Mouse (Mus musculus) liver, adult 2 months (tissue): ENCODE results near the gene Hoxc6. TPM values are rescaled to one million over a fixed set of nuclear protein-coding genes. Genes with fewer than 3 reads are reported as not detected.

ENCODE experiments used
- DNase-seq: peaks from one replicate; pipeline ENCODE4 v3.0.0-alpha.2; 2011; ENCODE audit warnings: low read depth, low spot score; ENCODE audit errors: extremely low read depth
- H3K27ac ChIP-seq: fragments of 200-500 bp; replicated peaks from 2 replicates; pipeline ENCODE4 v1.5.1; 2012; ENCODE audit warnings: low read depth, mild to moderate bottlenecking, control low read depth, inconsistent platforms, low read length; ENCODE audit not compliant: insufficient read depth
- H3K27me3 ChIP-seq: fragments of 200-500 bp; 2 replicates; pipeline ENCODE4 v1.6.1; 2012; ENCODE audit warnings: mild to moderate bottlenecking, moderate library complexity, low read length, inconsistent platforms; ENCODE audit not compliant: control insufficient read depth, insufficient read depth
- H3K36me3 ChIP-seq: fragments of 200-500 bp; 2 replicates; pipeline ENCODE4 v1.6.1; 2012; ENCODE audit warnings: low read length, inconsistent platforms; ENCODE audit not compliant: control insufficient read depth, insufficient read depth
- H3K4me1 ChIP-seq: fragments of 200-500 bp; 2 replicates; pipeline ENCODE4 v1.6.1; 2011; ENCODE audit warnings: low read length; ENCODE audit not compliant: control insufficient read depth, insufficient read depth
- H3K4me3 ChIP-seq: fragments of 200-500 bp; 2 replicates; pipeline ENCODE4 v1.5.1; 2011; ENCODE audit warnings: low read depth, mild to moderate bottlenecking, control low read depth, low read length, moderate library complexity; ENCODE audit not compliant: insufficient read depth
- H3K79me2 ChIP-seq: fragments of 200-500 bp; 2 replicates; pipeline ENCODE4 v1.6.1; 2012; ENCODE audit warnings: inconsistent platforms, mild to moderate bottlenecking, low read length, moderate library complexity; ENCODE audit not compliant: control insufficient read depth, insufficient read depth
- H3K9ac ChIP-seq: fragments of 200-500 bp; 2 replicates; pipeline ENCODE4 v1.6.1; 2012; ENCODE audit warnings: low read depth, mild to moderate bottlenecking, control low read depth, inconsistent platforms, low read length
- CTCF ChIP-seq: fragments of 200-500 bp; IDR thresholded peaks from 2 replicates; pipeline ENCODE4 v1.5.1; 2011; ENCODE audit warnings: low read depth, low read length, control low read depth
- POLR2A ChIP-seq: fragments of 200-500 bp; IDR thresholded peaks from 2 replicates; pipeline ENCODE4 v1.6.1; 2011; ENCODE audit warnings: low read length, control low read depth; ENCODE audit not compliant: insufficient read depth; ENCODE audit errors: extremely low read depth
- WGBS: fragments of 180-500 bp; shearing (Covaris S2); methylation state at CpG from one replicate; pipeline ENCODE4 v1.1.7; 2018; 5-methylcytosine and 5-hydroxymethylcytosine counted together
- polyA plus RNA-seq: library from polyadenylated mRNA; depleted of rRNA; stranded (reverse); fragments of >200 nt; gene quantifications from 2 replicates; pipeline ENCODE4 v1.2.3, GENCODE M21; 2012
- total RNA-seq: library from RNA; depleted of rRNA; stranded (reverse); fragments of >200 nt; gene quantifications from 2 replicates; pipeline ENCODE4 v1.2.3, GENCODE M21; 2014

Hoxc6 gene
- total and polyA plus RNA-seq, 2 experiments = not detected

GRCm38 (mm10) chr15:103034043-103034806 lies 36.2 kb downstream of the Hoxc6 start:
- H3K79me2 ChIP-seq = no peaks in the 10 kb centered on the region
- no peaks in the 10 kb centered on the region for H3K4me1 ChIP-seq
- no peak for DNase-seq
- no peak overlapping the region for H3K4me3 ChIP-seq
- H3K27ac ChIP-seq = no peak overlapping the region
- TF ChIP-seq CTCF (no peak), POLR2A (no peak)
- peaks cover 34% of the 10 kb centered on the region; the same call in 1 of the 2 replicates for H3K27me3 ChIP-seq
- H3K36me3 ChIP-seq = no peaks in the 10 kb centered on the region
- H3K9ac ChIP-seq = no peak overlapping the region
- 2% methylated on average over 24 of the region's 24 CpGs for WGBS

- 4% methylated on average over 33 of the region's 34 CpGs for WGBS
- no peak for DNase-seq
- TF ChIP-seq POLR2A (no peak), CTCF (no peak)
Measured at GRCm38 (mm10) chr15:103034807-103035547, 36.9 kb downstream of the Hoxc6 start.

GRCm38 (mm10) chr15:103035548-103035881 lies 37.5 kb downstream of the Hoxc6 start:
- no peak overlapping the region for H3K9ac ChIP-seq
- H3K27me3 ChIP-seq = peaks cover 32% of the 10 kb centered on the region; the same call in 1 of the 2 replicates
- H3K36me3 ChIP-seq = no peaks in the 10 kb centered on the region
- no peak overlapping the region for H3K4me3 ChIP-seq
- H3K4me1 ChIP-seq = no peaks in the 10 kb centered on the region
- no peak overlapping the region for H3K27ac ChIP-seq
- WGBS = 4% methylated on average over 14 of the region's 14 CpGs
- no peaks in the 10 kb centered on the region for H3K79me2 ChIP-seq
- TF ChIP-seq CTCF (no peak), POLR2A (no peak)
- no peak for DNase-seq

More at GRCm38 (mm10) chr15:103034807-103035547, 36.9 kb downstream of the Hoxc6 start:
- no peak overlapping the region for H3K27ac ChIP-seq
- H3K27me3 ChIP-seq = peaks cover 34% of the 10 kb centered on the region; the same call in 1 of the 2 replicates
- H3K79me2 ChIP-seq = no peaks in the 10 kb centered on the region
- no peak overlapping the region for H3K4me3 ChIP-seq
- no peaks in the 10 kb centered on the region for H3K4me1 ChIP-seq
- no peaks in the 10 kb centered on the region for H3K36me3 ChIP-seq
- no peak overlapping the region for H3K9ac ChIP-seq

GRCm38 (mm10) chr15:103037579-103037978 lies 39.5 kb downstream of the Hoxc6 start:
- no peaks in the 10 kb centered on the region for H3K79me2 ChIP-seq
- H3K27me3 ChIP-seq = peaks cover 34% of the 10 kb centered on the region; the same call in 1 of the 2 replicates
- H3K9ac ChIP-seq = no peak overlapping the region
- no peaks in the 10 kb centered on the region for H3K36me3 ChIP-seq
- DNase-seq = no peak
- H3K4me1 ChIP-seq = no peaks in the 10 kb centered on the region
- WGBS = 44% methylated on average over 1 of the region's 1 CpGs
- TF ChIP-seq CTCF (no peak), POLR2A (no peak)
- H3K27ac ChIP-seq = no peak overlapping the region
- no peak overlapping the region for H3K4me3 ChIP-seq

GRCm38 (mm10) chr15:103038701-103039480 lies 40.8 kb downstream of the Hoxc6 start:
- Histone ChIP-seq H3K36me3 (no peaks in the 10 kb centered on the region), H3K79me2 (no peaks in the 10 kb centered on the region), H3K4me3 (no peak overlapping the region), H3K27ac (no peak overlapping the region), H3K9ac (no peak overlapping the region), H3K27me3 (peaks cover 28% of the 10 kb centered on the region; the same call in 1 of the 2 replicates), H3K4me1 (no peaks in the 10 kb centered on the region)
- 39% methylated on average over 10 of the region's 10 CpGs for WGBS
- no peak for DNase-seq
- TF ChIP-seq POLR2A (no peak), CTCF (no peak)
